Mouse (Mus musculus) adrenal gland, adult 2 months (tissue): Measurements from ENCODE around the gene Gm49388. TPM values are rescaled to one million over a fixed set of nuclear protein-coding genes. Genes with fewer than 3 reads are reported as not detected.
"Not testable (repeated sequence)": the region's sequence is repeated elsewhere in the genome, so short reads cannot be mapped to it uniquely, and the experiment has no call there.

Source experiments
- DNase-seq: peaks from one replicate; pipeline ENCODE4 v3.0.0; 2021
- polyA plus RNA-seq: library from polyadenylated mRNA; depleted of rRNA; stranded (reverse); fragments of >200 nt; gene quantifications from 2 replicates; pipeline ENCODE4 v1.2.3, GENCODE M21; 2012
- total RNA-seq, 2 experiments: library from RNA; stranded (reverse); gene quantifications; 2 replicates each; pipeline ENCODE4 v1.2.3; 2021

Gene Gm49388
- total and polyA plus RNA-seq, 3 experiments: 2.2 to 4.6 TPM; not detected in 1

- no peak for DNase-seq
Observed at GRCm38 (mm10) chr7:127768346-127768996, 16.9 kb upstream of the Gm49388 start.

- DNase-seq: peak; percentile 97
Observed at GRCm38 (mm10) chr7:127768997-127769593, 16.3 kb upstream of the Gm49388 start.

- peak; percentile 95 for DNase-seq
Observed at GRCm38 (mm10) chr7:127769651-127770038, 15.8 kb upstream of the Gm49388 start, which contains the start of gene Orai3. Orai3 (plus strand) TSS chr7:127769815.

- peak; percentile 28 for DNase-seq
Observed at GRCm38 (mm10) chr7:127770039-127770905, 15.1 kb upstream of the Gm49388 start.

GRCm38 (mm10) chr7:127771262-127771661, 14.1 kb upstream of the Gm49388 start:
- DNase-seq: no peak

- DNase-seq: no peak
Observed at GRCm38 (mm10) chr7:127772080-127772479, 13.3 kb upstream of the Gm49388 start.

- DNase-seq: no peak
Observed at GRCm38 (mm10) chr7:127772557-127772956, 12.9 kb upstream of the Gm49388 start.

GRCm38 (mm10) chr7:127773664-127774384, 11.6 kb upstream of the Gm49388 start:
- peak; percentile 80 for DNase-seq

- not testable (repeated sequence) for DNase-seq
Observed at GRCm38 (mm10) chr7:127775837-127776236, 9.6 kb upstream of the Gm49388 start.

- peak; percentile 92 for DNase-seq
Observed at GRCm38 (mm10) chr7:127776426-127776825, 9.0 kb upstream of the Gm49388 start, which contains the start of gene Setd1a. Setd1a (plus strand) TSS chr7:127776670.

GRCm38 (mm10) chr7:127776878-127777473, 8.4 kb upstream of the Gm49388 start:
- peak; percentile 97 for DNase-seq

- peak; percentile 83 for DNase-seq
Observed at GRCm38 (mm10) chr7:127777474-127778266, 7.7 kb upstream of the Gm49388 start.

GRCm38 (mm10) chr7:127778350-127778749, 7.1 kb upstream of the Gm49388 start:
- no peak for DNase-seq

GRCm38 (mm10) chr7:127797076-127797845, 11.9 kb downstream of the Gm49388 start:
- DNase-seq: no peak

GRCm38 (mm10) chr7:127798591-127798990, 13.2 kb downstream of the Gm49388 start:
- no peak for DNase-seq

GRCm38 (mm10) chr7:127799211-127799610, 13.8 kb downstream of the Gm49388 start:
- DNase-seq: no peak

GRCm38 (mm10) chr7:127799738-127800137, 14.3 kb downstream of the Gm49388 start:
- DNase-seq: peak; percentile 17

- DNase-seq: peak; percentile 95
Observed at GRCm38 (mm10) chr7:127800435-127801009, 15.1 kb downstream of the Gm49388 start, which contains the start of gene Hsd3b7. Hsd3b7 (plus strand) TSS chr7:127800604.

- peak; percentile 56 for DNase-seq
Observed at GRCm38 (mm10) chr7:127801010-127801621, 15.7 kb downstream of the Gm49388 start.
